Mouse (Mus musculus) G1E (cell line): ENCODE results near the gene Psma6.

ENCODE experiments used
- CTCF ChIP-seq: IDR thresholded peaks from 2 replicates; pipeline ENCODE4 v1.5.1; 2012; ENCODE audit warnings: low read depth, low read length, inconsistent platforms, mixed read lengths
- GATA1 ChIP-seq: IDR thresholded peaks from 2 replicates; pipeline ENCODE4 v1.6.1; 2012; ENCODE audit warnings: borderline replicate concordance, low read length, inconsistent platforms, mixed read lengths
- GATA2 ChIP-seq: IDR thresholded peaks from 2 replicates; pipeline ENCODE4 v1.6.1; 2012; ENCODE audit warnings: low read depth, low read length, inconsistent platforms, borderline replicate concordance
- POLR2AphosphoS5 ChIP-seq: IDR thresholded peaks from 2 replicates; pipeline ENCODE4 v1.6.1; 2012; ENCODE audit warnings: low read depth, low read length, inconsistent platforms; ENCODE audit not compliant: insufficient replicate concordance
- TAL1 ChIP-seq: conservative IDR thresholded peaks from 2 replicates; pipeline ENCODE4 v1.6.1; 2012; ENCODE audit warnings: low read depth, low read length, inconsistent platforms, mixed read lengths

GRCm38 (mm10) chr12:55387083-55387787 lies 3.2 kb downstream of the Psma6 start:
- TF ChIP-seq CTCF = no peak
- no peak for TF ChIP-seq GATA1
- no peak; the same call in 1 of the 2 replicates for TF ChIP-seq TAL1
- TF ChIP-seq GATA2 = no peak
- TF ChIP-seq POLR2AphosphoS5 = no peak
